Mouse (Mus musculus) kidney, postnatal 4 days (tissue): Measurements from ENCODE around the gene Galnt2.

Source experiments
- DNase-seq, 2 experiments: peaks; one replicate each; pipeline ENCODE4 v3.0.0; 2021; ENCODE audit warnings: mixed read lengths in 2 of 2

The Galnt2 gene

GRCm38 (mm10) chr8:124330433-124330832 lies 99.2 kb downstream of the Galnt2 start:
- DNase-seq, result no peak

GRCm38 (mm10) chr8:124331094-124331493 lies 99.9 kb downstream of the Galnt2 start:
- no peak for DNase-seq

GRCm38 (mm10) chr8:124331706-124332105 lies 100.5 kb downstream of the Galnt2 start:
- no peak for DNase-seq

GRCm38 (mm10) chr8:124336302-124336701 lies 105.1 kb downstream of the Galnt2 start:
- no peak for DNase-seq

- DNase-seq, result no peak
Measured at GRCm38 (mm10) chr8:124339742-124340141, 108.6 kb downstream of the Galnt2 start.

- DNase-seq, result peak; percentile 34 to 62
Measured at GRCm38 (mm10) chr8:124340360-124341068, 109.3 kb downstream of the Galnt2 start.

- DNase-seq, result no peak
Measured at GRCm38 (mm10) chr8:124343151-124343550, 112.0 kb downstream of the Galnt2 start.

- peak; percentile 58 to 69 for DNase-seq
Measured at GRCm38 (mm10) chr8:124343991-124344390, 112.8 kb downstream of the Galnt2 start.

GRCm38 (mm10) chr8:124345098-124345497 lies 113.9 kb downstream of the Galnt2 start:
- DNase-seq, result no peak

- DNase-seq, result peak; percentile 78 to 81
Measured at GRCm38 (mm10) chr8:124346852-124347523, 115.8 kb downstream of the Galnt2 start.

- no peak for DNase-seq
Measured at GRCm38 (mm10) chr8:124348087-124348486, 116.9 kb downstream of the Galnt2 start.

GRCm38 (mm10) chr8:124349663-124350062 lies 118.5 kb downstream of the Galnt2 start:
- DNase-seq, result peak; percentile 90 to 93

- no peak for DNase-seq
Measured at GRCm38 (mm10) chr8:124351636-124352035, 120.4 kb downstream of the Galnt2 start.

GRCm38 (mm10) chr8:124360911-124361310 lies 129.7 kb downstream of the Galnt2 start:
- no peak for DNase-seq

- DNase-seq, result no peak
Measured at GRCm38 (mm10) chr8:124361773-124362427, 130.7 kb downstream of the Galnt2 start.

GRCm38 (mm10) chr8:124362589-124362988 lies 131.4 kb downstream of the Galnt2 start:
- no peak for DNase-seq

GRCm38 (mm10) chr8:124363337-124363736 lies 132.1 kb downstream of the Galnt2 start:
- no peak for DNase-seq

- peak; percentile 85 for DNase-seq
Measured at GRCm38 (mm10) chr8:124368213-124368612, 137.0 kb downstream of the Galnt2 start.

- peak; percentile 25 to 47 for DNase-seq
Measured at GRCm38 (mm10) chr8:124370422-124371183, 139.4 kb downstream of the Galnt2 start.

- no peak for DNase-seq
Measured at GRCm38 (mm10) chr8:124371410-124372123, 140.4 kb downstream of the Galnt2 start.

- DNase-seq, result no peak
Measured at GRCm38 (mm10) chr8:124373753-124374152, 142.6 kb downstream of the Galnt2 start.

GRCm38 (mm10) chr8:124375168-124375567 lies 144.0 kb downstream of the Galnt2 start:
- no peak for DNase-seq
